Mouse (Mus musculus) midbrain, embryonic 14.5 days (tissue): ENCODE measurements around the gene Sh3bp4. TPM values are rescaled to one million over a fixed set of nuclear protein-coding genes. Genes with fewer than 3 reads are reported as not detected.

Source experiments
- ATAC-seq: fragments of 200-750 bp; cut with Nextera tagmentation; 2 replicates; pipeline ENCODE4 v1.8.0; 2017; ENCODE audit warnings: moderate number of reproducible peaks, moderate library complexity; ENCODE audit not compliant: low FRiP score, low TSS enrichment
- DNase-seq: peaks from one replicate; pipeline ENCODE4 v3.0.0-alpha.2; 2015
- H3K27ac ChIP-seq: fragments of 300-500 bp; sonication (generic); replicated peaks from 2 replicates; pipeline ENCODE4 v1.5.1; 2014; ENCODE audit warnings: mild to moderate bottlenecking, low read depth, low read length, moderate library complexity
- H3K27me3 ChIP-seq: fragments of 300-500 bp; sonication (generic); 2 replicates; pipeline ENCODE4 v1.6.1; 2014; ENCODE audit warnings: low read length, control low read depth, mixed read lengths; ENCODE audit not compliant: control insufficient read depth, insufficient read depth
- H3K36me3 ChIP-seq: fragments of 300-500 bp; sonication (generic); 2 replicates; pipeline ENCODE4 v1.6.1; 2014; ENCODE audit warnings: low read length, control low read depth; ENCODE audit not compliant: control insufficient read depth, insufficient read depth
- H3K4me1 ChIP-seq: fragments of 300-500 bp; sonication (generic); 2 replicates; pipeline ENCODE4 v1.6.1; 2014; ENCODE audit warnings: mild to moderate bottlenecking, antibody characterized with exemption, low read length, control low read depth; ENCODE audit not compliant: control insufficient read depth, insufficient read depth
- H3K4me2 ChIP-seq: fragments of 300-500 bp; sonication (generic); 2 replicates; pipeline ENCODE4 v1.6.1; 2014; ENCODE audit warnings: mild to moderate bottlenecking, low read length, moderate library complexity
- H3K4me3 ChIP-seq: fragments of 300-500 bp; sonication (generic); replicated peaks from 2 replicates; pipeline ENCODE4 v1.5.1; 2014; ENCODE audit warnings: low read depth, low read length
- H3K9ac ChIP-seq: fragments of 300-500 bp; sonication (generic); replicated peaks from 2 replicates; pipeline ENCODE4 v1.6.1; 2014; ENCODE audit warnings: mild to moderate bottlenecking, low read length, moderate library complexity
- H3K9me3 ChIP-seq: fragments of 300-500 bp; sonication (generic); 2 replicates; pipeline ENCODE4 v1.6.1; 2016; ENCODE audit warnings: low read length, control low read depth, mixed read lengths; ENCODE audit not compliant: control insufficient read depth
- WGBS: fragments of 180-500 bp; shearing (Covaris S2); extraction: QIAGEN DNeasy Blood & Tissue Kit; methylation state at CpG from one replicate; pipeline ENCODE4 v1.1.7; 2014; 5-methylcytosine and 5-hydroxymethylcytosine counted together
- polyA plus RNA-seq: library from polyadenylated mRNA; unstranded; fragments of >200 nt; fragmentation: Nextera tagmentation; extraction: Ambion mirVana; gene quantifications from 2 replicates; pipeline ENCODE4 v1.2.1, GENCODE M21; 2014

The Sh3bp4 gene
- polyA plus RNA-seq, 1 experiment from 2014 or later: 10.6 TPM

DNA sequence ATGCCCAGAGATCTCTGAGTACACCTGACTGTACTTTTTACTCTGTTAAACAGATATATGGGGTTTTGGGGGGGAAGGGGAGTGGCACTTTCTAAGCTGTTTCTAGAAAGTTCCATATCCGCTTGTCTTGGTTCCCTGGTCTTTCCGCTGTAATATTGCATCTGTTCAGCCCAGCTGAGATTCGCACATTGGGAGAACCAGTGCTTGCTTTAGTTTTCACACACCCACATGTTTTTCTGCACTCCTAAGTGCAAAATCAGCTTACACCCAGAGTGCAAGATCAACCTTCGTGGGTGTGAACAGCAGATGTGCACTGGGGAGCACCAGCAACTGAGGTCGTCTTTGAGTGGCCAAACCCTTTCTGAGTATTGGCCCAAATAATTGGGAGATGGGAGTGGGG is 94.1 kb downstream of the Sh3bp4 start:
- Histone ChIP-seq H3K9ac (no peak overlapping the region), H3K4me1 (no peaks in the 10 kb centered on the region), H3K4me3 (no peak overlapping the region), H3K4me2 (no peak overlapping the region), H3K9me3 (no peaks in the 10 kb centered on the region), H3K36me3 (no peaks in the 10 kb centered on the region), H3K27me3 (no peaks in the 10 kb centered on the region), H3K27ac (no peak overlapping the region)
- 94% methylated on average over 5 of the region's 5 CpGs for WGBS
- no peak for DNase-seq
- no peak for ATAC-seq

DNA sequence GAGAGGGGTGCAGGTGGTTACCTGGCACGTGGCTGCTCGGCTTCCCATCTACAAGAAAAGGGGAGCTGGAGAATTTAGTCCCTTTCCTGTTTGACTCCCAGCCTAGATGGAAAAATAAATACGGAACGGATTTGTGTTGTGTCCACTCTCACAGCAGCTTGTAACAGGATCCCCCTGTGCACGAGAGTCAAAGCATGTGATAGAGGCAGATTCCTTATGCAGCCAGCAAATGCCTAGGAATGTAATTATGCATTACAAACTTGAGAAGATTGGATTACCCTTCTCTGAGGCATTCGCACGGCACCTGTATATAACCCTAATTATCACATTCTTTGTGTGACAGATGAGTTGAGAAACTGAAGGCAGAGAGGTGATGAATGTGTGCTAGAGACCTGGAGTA is 94.5 kb downstream of the Sh3bp4 start:
- Histone ChIP-seq H3K9me3 (no peaks in the 10 kb centered on the region), H3K36me3 (no peaks in the 10 kb centered on the region), H3K27me3 (no peaks in the 10 kb centered on the region), H3K9ac (no peak overlapping the region), H3K27ac (no peak overlapping the region), H3K4me1 (no peaks in the 10 kb centered on the region), H3K4me2 (no peak overlapping the region), H3K4me3 (no peak overlapping the region)
- DNase-seq: no peak
- no peak for ATAC-seq
- 60% methylated on average over 7 of the region's 7 CpGs for WGBS

DNA sequence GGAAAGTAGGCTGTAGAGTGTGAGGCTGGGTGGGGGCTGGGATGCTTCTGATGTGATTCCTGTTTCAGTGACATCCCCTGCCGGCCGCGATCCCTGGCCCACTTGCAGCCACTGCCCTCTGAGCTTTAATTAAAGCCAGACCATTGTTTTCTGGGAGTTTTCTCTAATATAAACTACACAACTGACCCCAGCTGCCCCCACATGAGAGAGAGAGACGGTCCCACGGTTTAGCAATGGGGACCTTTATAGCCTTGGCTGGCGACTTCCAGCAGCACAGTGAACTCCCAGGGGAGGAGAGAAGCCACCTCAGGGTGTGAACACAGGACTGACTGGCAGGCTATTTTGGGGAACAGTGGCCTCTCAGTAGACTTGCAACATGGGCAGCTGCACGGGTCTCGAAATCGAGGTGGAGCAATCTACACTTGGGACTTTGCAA is 96.6 kb downstream of the Sh3bp4 start:
- H3K9ac ChIP-seq: no peak overlapping the region
- 71% methylated on average over 9 of the region's 9 CpGs for WGBS
- no peak for DNase-seq
- H3K27me3 ChIP-seq: no peaks in the 10 kb centered on the region
- no peaks in the 10 kb centered on the region for H3K4me1 ChIP-seq
- H3K9me3 ChIP-seq: no peaks in the 10 kb centered on the region
- H3K36me3 ChIP-seq: no peaks in the 10 kb centered on the region
- H3K4me2 ChIP-seq: no peak overlapping the region
- H3K27ac ChIP-seq: no peak overlapping the region
- no peak overlapping the region for H3K4me3 ChIP-seq
- ATAC-seq: no peak

DNA sequence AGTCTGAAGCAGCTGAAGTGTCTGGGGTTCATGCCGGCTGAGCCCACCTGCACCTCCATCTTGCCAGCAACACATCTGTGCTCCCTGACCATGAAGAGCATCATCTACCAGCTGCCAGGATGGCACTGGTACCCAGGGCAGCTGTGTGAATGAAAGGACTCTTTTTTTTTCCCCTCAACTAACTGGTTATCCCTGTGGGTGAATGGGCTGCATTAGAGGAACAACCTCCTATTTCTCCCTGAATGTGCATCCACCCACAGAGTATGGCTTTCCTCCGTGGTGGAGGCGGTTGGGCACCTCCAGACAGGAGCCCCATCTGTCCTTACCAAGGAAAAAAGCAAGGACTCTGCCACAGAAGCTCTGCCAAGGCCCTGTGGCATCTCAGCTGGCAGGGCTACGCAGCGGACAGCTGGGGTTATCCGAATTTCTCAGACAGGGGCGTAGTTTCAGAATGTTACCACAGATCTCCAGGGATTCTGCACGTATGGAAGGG is 101.1 kb downstream of the Sh3bp4 start:
- WGBS: 80% methylated on average over 8 of the region's 8 CpGs
- Histone ChIP-seq H3K9me3 (no peaks in the 10 kb centered on the region), H3K36me3 (no peaks in the 10 kb centered on the region), H3K4me3 (no peak overlapping the region), H3K9ac (no peak overlapping the region), H3K4me2 (no peak overlapping the region), H3K27me3 (no peaks in the 10 kb centered on the region), H3K4me1 (no peaks in the 10 kb centered on the region), H3K27ac (no peak overlapping the region)
- ATAC-seq (no peak), DNase-seq (no peak)

DNA sequence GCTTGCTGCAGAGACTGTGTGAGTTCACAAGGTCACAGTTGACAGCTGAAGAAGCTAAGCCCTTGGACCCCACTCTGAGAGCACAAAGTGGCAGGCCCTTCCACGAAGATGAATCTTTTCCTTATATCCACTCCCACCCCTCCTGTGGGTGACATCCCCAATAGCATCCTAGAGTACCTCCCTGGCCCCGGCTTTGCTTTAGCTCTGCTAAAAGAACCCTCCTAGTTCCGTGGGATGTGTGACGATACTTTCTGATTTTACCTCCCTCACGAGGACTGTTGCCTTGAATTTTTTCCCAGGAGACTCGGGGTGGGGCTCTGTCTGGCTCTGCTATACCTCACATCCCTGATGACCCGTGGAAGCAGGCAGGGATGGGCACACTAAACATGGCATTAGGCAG is 104.4 kb downstream of the Sh3bp4 start:
- ATAC-seq (no peak), DNase-seq (no peak)
- Histone ChIP-seq H3K4me3 (no peak overlapping the region), H3K27me3 (no peaks in the 10 kb centered on the region), H3K9ac (no peak overlapping the region), H3K4me1 (no peaks in the 10 kb centered on the region), H3K4me2 (no peak overlapping the region), H3K27ac (no peak overlapping the region), H3K36me3 (no peaks in the 10 kb centered on the region), H3K9me3 (no peaks in the 10 kb centered on the region)
- WGBS: 81% methylated on average over 7 of the region's 7 CpGs

DNA sequence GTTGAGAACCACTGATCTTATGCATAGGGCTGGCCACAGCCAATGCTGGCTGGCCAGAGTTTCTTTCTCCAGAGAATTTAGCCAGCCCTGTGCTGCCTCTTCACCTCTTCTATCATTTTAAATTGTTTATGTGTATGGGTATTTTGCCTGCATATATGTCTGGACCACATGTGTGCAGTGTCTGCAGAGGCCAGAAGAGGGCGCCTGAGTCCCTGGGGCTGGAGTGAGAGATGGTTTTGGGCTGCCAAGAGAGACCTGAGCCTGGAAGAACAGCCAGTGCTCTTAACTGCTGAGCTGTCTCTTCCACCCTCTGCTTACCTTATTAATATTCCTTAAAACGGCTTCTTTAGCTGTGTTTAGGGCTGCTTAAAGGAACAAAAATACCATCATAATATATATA is 105.1 kb downstream of the Sh3bp4 start:
- 58% methylated on average over 2 of the region's 2 CpGs for WGBS

DNA sequence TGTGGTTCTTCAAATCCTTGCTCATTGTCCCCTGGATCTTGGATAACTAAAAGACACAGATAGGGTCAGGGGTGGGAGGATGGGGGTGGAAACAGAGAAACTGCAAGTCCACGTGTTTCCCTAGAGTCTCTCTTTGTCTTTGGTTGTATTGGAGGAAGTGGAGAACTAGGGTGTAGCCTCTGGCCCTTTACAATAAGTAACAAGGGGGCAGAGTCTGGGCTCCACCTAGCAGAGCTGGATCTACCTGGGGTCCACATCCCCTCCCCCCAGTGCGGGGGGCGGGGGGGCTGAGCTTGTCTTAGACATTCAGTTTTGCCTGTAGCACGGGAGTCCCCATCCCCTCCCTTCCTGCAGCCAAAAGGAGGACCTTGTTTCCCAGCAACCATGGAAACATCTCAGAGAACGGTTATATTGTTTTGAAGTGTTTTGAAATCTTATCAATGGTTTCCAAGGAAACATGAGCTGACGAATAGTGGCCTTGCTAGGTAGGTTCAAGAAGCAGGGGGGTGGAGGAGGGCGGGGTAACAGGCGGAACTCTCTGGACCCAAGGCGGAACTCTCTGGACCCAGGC is 113.1 kb downstream of the Sh3bp4 start:
- 1% methylated on average over 9 of the region's 9 CpGs for WGBS
- Histone ChIP-seq H3K36me3 (no peaks in the 10 kb centered on the region), H3K9me3 (no peaks in the 10 kb centered on the region), H3K4me2 (peak overlapping the region; percentile 3), H3K9ac (no peak overlapping the region), H3K27ac (no peak overlapping the region), H3K27me3 (no peaks in the 10 kb centered on the region), H3K4me3 (no peak overlapping the region), H3K4me1 (peaks cover 18% of the 10 kb centered on the region; the same call in 1 of the 2 replicates)
- ATAC-seq (peak; percentile 68; the same call in 1 of the 2 replicates), DNase-seq (peak; percentile 78)

More for the DNA sequence above, 105.1 kb downstream of the Sh3bp4 start:
- no peaks in the 10 kb centered on the region for H3K9me3 ChIP-seq
- ATAC-seq (no peak), DNase-seq (no peak)
- no peaks in the 10 kb centered on the region for H3K36me3 ChIP-seq
- H3K27me3 ChIP-seq: no peaks in the 10 kb centered on the region
- H3K4me1 ChIP-seq: no peaks in the 10 kb centered on the region
- no peak overlapping the region for H3K4me2 ChIP-seq
- no peak overlapping the region for H3K4me3 ChIP-seq
- no peak overlapping the region for H3K27ac ChIP-seq
- H3K9ac ChIP-seq: no peak overlapping the region

DNA sequence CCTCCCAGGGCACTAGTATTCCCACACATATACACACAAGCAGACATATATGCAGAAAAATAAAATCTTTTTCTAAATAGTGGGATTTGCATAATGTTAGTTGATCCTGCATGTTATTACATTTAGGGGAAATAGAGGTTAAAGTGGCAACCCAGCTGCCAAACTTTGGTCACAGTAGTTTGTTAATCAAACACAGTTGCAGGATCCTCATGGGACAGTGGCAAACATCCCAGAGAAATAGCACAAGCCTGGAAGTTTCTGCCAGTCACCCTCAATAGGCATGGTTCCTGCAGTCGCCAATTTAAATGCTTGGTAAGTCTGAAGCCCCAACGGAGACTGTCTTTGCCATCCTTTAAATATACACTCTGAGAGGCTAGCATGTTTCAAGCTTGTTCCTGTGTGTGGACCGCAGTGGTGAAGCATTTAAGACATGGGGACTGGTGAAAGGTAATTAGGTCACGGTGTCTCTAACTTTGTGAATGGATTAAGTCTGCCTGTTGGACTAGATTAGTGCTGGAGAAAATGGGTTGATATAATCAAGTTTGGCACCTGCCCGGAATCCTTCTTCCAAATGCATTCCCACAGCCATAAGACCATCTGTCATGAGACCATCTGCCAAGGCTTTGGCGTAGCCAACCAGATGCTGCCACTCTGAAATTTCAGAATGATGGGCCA is 114.0 kb downstream of the Sh3bp4 start:
- Histone ChIP-seq H3K27ac (no peak overlapping the region), H3K4me3 (no peak overlapping the region), H3K27me3 (no peaks in the 10 kb centered on the region), H3K9ac (no peak overlapping the region), H3K9me3 (no peaks in the 10 kb centered on the region), H3K36me3 (no peaks in the 10 kb centered on the region), H3K4me2 (no peak overlapping the region), H3K4me1 (peaks cover 18% of the 10 kb centered on the region; the same call in 1 of the 2 replicates)
- 29% methylated on average over 6 of the region's 6 CpGs for WGBS
- ATAC-seq (no peak; the same call in 1 of the 2 replicates), DNase-seq (peak; percentile 63)

DNA sequence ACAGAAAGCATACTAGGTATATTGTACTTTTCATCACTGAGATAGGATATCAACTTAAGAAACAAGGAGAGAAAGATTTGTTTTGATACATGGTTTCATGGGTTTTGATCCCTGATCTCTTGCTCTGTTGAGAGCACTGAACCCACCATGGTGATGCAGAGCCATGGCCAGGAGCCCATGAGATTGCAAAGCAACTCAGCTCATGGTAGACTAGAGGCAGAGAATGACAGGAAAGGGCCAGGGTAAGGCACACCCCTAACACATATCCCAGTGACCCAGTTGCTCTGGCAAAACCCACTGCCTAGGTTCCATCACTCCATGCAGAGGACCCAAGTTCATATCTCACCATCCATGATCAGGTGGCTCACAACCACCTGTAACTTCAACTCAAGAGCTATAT is 114.6 kb downstream of the Sh3bp4 start:
- Histone ChIP-seq H3K27ac (no peak overlapping the region), H3K9ac (no peak overlapping the region), H3K4me1 (peaks cover 18% of the 10 kb centered on the region; the same call in 1 of the 2 replicates), H3K27me3 (no peaks in the 10 kb centered on the region), H3K9me3 (no peaks in the 10 kb centered on the region), H3K36me3 (no peaks in the 10 kb centered on the region), H3K4me2 (no peak overlapping the region), H3K4me3 (no peak overlapping the region)
- DNase-seq (no peak), ATAC-seq (no peak)
